Mouse (Mus musculus): ENCODE data around the gene Mkrn2os.

The Mkrn2os gene

DNA sequence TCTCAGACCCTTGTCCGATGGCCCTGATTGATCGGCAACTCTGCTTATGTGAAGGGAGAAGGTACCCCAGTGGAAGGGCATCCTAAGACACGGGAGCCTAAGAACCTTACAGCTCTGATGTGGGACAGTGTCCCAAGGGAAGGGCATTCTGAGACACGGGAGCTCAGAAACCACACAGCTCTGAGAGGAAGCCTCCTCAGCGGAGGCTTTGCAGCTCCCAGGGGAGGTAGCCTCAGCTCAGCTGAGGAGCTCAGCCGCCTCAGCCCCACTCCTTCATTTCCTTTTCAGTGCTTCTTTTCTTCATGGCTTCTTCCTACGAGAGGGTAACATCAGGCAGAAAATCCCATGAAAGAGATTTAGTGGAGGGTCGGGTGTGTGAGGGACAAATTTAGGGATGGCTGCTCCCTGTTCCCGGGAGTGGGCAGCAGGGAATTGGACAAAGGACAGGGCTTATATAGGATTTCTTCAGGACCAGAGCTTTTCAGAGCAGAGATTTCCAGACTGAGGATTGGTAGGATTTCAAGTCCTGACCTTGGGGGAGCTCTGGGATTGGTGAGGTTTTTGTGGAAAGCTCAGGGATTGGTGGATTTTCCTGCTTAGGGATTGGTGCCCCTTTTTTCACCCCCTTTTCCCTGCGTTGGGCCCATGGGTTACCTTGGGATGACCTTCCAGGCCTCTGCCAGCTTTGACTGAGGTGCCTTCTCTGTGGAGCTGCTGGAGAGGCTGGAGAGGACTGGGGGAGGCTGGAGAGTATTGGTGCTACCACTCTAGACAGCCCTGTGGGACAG is 9.9 kb downstream of the Mkrn2os start:
- DNase-seq (ENCODE audit: low read depth, low spot score), result no peak

DNA sequence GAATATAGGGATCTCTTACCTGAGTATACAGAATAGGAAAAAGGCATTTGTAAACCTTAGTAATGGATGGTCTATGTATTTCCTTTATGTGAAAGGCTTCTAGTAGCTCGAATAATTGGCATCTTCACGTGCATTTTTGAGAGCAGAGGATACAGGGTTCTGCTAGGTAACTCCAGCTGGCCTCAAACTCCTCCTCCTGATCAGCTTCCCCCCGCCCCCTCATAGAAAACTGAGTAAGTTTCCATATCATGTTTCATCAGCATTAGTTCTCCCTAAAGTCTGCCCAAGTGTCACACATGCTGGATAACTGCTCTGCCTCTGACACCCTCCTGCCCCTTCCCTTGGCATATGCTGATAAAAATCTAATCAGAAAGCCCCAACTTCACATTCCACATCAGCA is 11.6 kb downstream of the Mkrn2os start:
- no peak for DNase-seq (ENCODE audit: low read depth, low spot score)

DNA sequence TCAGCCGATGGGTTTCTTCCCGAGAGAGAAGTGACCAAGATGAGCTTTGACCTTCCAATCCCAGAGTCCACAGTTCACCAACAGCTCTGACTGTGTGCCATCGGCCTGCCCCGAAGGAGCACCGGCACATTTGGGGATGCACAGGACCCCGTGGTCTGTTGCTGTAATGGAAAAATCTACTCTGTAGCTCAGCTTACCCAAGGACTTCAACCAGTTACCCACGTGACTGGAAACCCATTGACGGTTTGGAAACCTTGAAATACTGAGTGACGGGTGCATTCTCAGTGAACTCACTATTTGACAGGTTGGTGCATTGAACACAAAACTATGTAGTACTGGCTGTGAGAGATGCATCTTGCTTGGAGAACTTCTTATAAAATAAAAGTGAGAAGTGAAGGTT is 14.4 kb downstream of the Mkrn2os start:
- DNase-seq (ENCODE audit: low read depth, low spot score), result no peak

DNA sequence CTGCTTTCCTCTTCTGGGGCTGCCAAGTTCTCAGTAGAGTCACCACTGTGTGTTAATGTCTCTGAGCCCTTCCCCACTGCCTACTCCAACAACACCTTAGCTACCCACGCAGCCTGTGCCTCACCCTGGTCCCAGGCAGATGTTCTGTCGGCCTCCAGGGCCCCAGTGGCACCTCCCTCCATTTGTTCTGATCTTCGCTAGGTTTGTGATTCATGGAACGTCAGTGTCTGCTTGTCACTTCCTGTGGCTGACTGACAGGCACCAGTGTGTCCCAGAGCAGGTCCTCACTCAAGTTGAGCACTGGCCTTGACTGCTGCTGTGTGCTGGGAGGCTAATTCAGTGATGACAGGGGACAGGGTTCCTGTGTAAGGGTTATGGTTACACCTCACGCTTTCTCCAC is 15.0 kb downstream of the Mkrn2os start:
- no peak for DNase-seq (ENCODE audit: low read depth, low spot score)

DNA sequence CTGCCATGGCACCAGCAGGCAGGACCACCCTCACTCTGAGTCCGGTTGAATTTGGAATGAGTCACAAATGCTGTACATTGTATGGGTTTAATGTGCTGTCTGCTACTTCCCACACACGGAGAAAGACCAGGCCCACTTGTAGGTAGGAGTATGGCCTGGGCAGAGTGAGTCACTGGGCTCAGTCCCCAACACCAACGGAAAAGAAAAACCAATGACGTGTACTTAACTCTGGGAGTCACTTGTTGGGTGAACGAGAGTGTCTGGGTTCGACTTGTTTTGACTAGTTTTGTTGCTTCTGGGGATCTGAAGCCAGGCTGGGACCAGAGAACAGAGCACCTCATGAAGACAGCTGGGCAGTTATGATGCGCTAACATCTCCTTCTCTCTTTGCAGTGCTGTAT is 18.2 kb downstream of the Mkrn2os start:
- no peak for DNase-seq (ENCODE audit: low read depth, low spot score)

DNA sequence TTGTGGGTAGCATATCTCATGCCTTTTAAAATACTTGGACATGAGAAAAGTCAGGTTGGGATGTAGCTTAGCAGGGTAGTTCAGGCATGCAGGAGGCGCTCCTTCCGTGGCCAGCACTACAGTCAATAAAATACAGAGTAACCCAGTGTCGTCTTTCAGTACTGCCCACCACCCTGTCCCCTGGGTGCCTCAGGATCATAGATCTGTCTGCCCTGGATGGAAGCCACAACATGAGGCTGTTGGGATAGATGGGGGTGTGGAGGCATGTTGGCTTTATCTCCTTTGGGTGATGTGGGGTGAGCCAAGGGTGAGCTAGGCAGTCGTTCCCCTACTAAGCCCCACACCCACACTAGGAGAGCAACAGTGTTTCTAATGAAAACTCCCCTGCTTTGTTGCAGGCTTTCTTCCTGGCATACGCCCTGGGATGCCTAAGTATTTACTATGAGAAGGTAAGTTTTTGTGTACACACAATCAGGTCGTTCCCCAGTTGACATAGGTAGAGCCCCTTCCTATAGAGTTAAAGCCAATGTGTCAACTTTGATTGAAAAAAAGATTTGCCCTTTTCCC is 26.8 kb downstream of the Mkrn2os start:
- no peak for DNase-seq (ENCODE audit: low read depth, low spot score)

DNA sequence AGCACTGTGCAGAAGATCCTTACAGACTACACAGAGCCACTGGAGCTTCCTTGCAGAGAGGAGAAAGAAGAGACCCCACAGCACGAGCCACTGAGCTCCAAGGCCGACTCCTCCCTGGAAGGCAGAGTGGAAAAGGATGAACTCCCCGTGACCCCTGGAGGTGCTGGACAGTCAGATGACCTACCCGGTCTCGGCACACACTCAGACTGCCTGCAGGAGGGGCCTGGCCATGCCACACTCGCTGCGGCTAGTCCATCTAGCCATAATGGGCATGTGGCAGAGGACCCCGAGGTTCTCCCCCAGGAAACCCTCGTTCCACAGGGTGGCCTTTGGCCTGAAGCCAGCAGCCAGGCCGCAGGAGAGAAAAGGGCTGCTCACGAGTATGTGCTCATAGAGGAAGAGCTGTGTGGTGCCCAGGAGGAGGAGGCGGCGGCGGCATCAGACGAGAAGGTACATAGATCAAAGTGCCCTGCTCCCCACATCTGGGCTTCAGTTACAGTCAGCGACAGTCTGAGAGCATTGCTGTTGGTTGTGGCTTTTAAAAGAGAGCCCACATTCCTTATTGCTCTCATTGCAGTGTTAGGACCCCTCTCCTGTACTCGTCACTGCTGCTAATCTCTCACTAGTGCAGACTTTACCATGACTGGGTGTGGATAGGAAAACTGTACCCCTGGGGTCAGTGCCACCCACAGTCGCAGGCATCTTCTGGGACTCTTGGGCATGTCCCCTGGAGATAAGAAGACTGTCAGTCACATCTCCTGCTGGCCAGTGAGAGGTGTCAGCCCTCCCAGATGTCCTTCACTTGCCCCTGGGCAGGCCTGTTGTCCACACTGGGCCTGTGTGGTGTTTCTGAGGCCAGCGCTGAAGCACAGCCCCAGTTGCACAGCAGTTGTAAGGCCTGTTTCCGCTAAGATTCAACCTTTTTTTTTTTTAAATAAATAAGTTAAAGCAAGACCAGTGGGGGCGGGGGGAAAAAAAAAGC is 32.4 kb downstream of the Mkrn2os start:
- no peak for DNase-seq (ENCODE audit: low read depth, low spot score)

DNA sequence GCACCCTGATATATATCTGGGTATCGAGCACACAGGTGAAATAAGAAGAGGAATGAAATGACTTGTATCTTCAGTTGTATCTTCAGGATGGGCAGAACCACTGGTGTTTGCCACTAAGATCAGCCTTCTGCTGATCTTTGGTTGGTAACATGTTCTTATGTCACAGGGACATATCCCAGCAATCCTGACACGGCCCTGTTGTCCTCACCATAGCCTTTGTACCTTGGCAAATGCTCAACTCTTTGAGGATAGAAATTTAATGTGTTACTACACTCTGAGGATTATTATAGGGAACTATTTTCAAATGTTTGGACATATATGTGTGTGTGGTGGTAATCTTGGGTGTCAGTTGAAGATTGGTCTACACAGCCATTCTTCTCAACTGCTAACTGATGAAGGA is 34.2 kb downstream of the Mkrn2os start:
- no peak for DNase-seq (ENCODE audit: low read depth, low spot score)

DNA sequence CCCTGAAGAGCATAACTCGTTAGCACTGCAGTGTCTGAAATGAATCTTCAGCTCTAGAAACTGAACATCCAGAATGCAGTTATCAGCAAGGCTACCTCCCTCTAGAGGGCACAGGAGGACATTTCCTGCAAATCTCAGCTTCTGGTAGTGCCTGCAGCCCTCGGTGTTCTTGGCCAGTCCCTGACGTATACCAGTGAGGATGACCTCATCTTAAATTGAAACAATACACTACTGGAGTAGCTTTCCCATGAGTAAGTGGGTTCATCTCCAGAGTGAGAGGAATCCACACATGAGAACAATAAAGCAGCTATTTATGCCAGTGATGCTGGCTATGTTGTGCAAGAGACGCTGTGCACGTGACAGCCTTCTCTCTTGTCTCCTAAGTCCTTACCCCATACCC is 36.9 kb downstream of the Mkrn2os start:
- DNase-seq (ENCODE audit: low read depth, low spot score), result no peak

DNA sequence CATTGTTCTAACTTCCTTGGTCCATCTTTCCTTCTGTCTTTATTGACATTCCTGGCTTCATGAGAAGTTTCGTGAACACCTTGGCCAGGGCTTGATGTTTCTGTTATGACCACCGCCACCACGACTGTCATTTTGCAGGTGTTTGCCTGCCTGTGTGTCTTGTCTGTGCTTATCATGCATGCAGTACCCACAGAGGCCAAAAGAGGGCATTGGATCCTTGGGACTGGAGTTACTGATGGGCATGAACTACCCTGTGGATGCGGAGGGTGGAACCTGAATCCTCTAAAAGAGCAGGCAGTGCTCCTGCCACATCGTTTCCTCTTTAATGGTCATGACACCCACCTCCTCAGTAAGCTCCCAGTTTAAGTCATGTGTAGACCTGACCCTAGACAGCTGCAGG is 46.1 kb downstream of the Mkrn2os start:
- peak; percentile 69 for DNase-seq (ENCODE audit: low read depth, low spot score)

DNA sequence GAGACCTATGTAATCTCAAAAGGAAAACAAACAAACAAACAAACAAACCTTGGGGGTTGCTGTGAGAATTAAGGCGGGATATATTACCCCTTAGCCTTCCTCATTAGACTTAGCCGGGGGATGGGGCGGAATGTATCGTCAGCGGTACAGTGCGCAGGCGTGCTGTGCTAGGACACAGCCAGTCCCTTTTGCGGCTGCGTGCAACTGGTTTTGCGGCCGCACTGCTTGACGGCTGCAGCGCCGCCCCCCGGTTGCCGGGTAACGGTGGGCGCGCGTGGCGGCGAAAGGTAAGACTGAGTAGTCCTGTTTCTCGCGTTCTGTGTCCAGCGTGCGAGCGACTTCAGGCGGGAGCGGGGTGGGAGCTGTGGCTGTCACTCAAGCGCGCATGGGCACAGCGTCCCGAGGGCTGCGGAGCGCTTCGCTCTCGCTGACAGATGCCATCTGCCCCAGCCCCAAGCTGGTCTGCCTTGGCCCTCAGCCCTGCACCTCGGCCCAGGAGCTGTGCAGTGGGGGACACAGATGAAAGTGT is 47.9 kb downstream of the Mkrn2os start, which contains the start of gene Tsen2:
TSS of gene Tsen2 (plus strand) at position 223 of the 529 bp plus-strand sequence.
- peak; percentile 97 for DNase-seq (ENCODE audit: low read depth, low spot score)

DNA sequence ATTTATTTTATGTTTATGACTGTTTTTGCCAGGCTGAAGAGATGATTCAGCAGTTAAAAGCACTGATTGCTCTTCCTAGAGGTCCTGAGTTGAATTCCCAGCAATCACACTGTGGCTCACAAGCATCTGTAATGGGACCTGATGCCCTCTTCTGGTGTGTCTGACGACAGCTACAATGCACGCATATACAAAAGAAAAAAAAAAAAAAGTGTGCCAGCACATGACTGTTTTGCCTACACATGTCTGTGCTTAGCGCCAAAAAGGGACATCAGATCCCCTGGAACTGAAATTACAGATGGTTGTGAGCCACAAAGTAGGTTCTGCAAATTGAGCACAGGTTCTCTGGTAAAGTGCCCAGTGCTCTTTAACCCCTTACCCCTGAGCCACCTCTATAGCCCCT is 50.0 kb downstream of the Mkrn2os start:
- peak; percentile 17 for DNase-seq (ENCODE audit: low read depth, low spot score)

DNA sequence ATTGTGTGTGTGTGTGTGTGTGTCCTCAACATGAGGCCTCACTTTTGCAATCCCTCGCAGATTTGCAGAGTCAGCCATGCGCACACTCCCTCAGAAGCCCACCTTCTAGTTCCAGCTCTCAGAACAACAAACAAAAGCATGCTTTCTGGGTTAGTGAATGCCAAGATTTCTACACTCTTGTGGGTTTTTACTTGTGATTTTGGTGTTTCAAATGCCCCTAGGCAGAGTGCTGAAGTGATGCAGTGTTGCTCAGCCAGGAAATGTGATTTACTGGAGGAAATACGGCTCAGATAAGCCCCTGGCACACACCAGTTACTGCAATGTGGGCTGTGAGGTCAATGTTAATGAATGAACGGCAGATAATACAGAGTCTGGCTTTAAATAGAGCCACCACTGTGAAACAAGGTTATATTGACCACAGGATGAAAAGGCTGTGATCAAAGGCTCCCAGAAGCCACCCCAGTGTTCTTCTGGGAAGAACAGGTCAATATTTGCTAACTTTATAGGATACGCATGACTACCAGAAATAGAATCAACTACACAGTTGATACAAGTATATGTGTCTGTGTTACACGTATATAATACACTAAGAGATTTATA is 50.6 kb downstream of the Mkrn2os start:
- no peak for DNase-seq (ENCODE audit: low read depth, low spot score)

DNA sequence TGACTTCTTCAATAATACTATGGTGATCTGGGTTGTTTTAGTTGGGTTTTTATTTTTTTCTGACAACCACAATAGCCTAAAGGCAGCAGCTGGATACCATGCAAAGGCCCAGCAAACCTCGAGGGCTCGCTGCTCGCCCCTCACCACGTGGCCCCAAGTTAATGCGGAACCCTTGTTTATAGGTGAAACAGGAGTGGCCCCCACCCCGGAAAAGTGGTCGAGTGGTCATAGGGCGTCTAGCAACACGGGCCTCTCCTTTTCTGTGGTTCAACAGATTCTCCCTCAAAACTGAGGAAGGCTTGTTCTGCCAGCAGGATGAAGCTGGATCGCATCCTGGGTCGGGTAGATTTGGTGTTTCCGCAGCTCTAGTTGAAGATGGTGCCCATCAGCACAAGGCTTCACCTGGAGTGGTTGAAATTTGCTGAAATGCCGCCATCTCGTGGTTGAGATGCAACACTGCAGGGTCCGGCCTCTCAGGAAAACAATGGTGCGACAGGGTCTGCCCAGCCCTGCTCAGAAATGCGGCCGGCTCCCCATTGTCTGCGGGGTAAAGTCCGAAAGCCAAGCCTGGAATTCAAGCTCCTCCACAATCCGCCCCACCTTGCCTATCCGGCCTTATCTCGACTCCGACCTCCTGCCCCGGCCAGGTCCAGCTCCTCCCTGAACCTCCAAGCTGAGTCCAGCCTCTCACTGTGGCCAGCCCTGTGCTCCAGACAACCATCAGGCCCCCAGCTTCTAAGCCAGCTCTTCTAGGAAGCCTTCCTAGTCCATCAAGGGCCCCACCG is 53.5 kb downstream of the Mkrn2os start:
- DNase-seq (ENCODE audit: low read depth, low spot score), result peak; percentile 65

DNA sequence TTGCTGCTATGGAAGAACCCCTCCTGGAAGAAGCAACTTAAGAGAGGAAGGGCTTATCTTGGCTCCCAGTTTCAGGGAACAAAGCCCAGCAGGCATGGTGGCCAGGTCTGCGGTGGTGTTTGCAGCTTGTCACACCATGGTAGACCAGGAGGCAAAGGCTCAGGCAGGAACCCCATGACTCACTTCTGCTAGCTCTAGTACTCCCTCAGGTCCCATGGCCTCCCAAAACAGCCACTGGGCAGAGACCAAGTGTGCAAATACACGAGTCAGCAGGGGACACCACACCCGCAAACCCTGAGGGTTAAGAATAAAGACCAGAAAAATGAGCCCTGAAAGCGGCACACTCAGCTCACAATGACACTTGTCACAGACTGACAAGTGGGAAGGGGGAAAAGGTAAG is 56.2 kb downstream of the Mkrn2os start:
- no peak for DNase-seq (ENCODE audit: low read depth, low spot score)

DNA sequence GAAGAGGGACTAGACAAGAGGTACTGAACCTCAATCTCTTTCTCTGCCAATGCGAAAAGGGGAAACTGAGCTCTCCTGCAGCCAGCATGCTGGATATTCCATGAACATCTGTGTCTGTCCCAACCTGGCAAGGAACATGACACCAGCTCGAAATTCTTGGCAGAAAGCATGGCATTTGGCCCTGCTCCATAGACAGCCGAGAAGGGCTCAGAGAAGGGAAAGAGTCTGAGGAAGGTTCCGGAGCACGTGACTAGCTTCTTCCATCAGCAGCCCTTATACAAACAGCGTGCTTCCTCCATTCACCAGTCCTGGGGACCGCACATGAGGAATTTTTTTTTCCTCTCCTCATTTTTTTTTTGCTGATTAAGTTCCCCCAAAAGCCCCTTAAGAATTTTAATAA is 57.8 kb downstream of the Mkrn2os start:
- no peak for DNase-seq (ENCODE audit: low read depth, low spot score)
